Mouse (Mus musculus) spleen, adult 2 months (tissue): ENCODE data around the gene Uap1.

Source experiments
- CTCF ChIP-seq: fragments of 200-500 bp; IDR thresholded peaks from 2 replicates; pipeline ENCODE4 v1.5.1; 2011; ENCODE audit warnings: mild to moderate bottlenecking, inconsistent platforms; ENCODE audit not compliant: insufficient read depth, insufficient read length, insufficient replicate concordance; ENCODE audit errors: extremely low read depth
- POLR2A ChIP-seq: fragments of 200-500 bp; IDR thresholded peaks from 2 replicates; pipeline ENCODE4 v1.6.1; 2011; ENCODE audit warnings: low read depth, low read length, inconsistent platforms

- TF ChIP-seq POLR2A (no peak), CTCF (peak; percentile 52; the same call in 1 of the 2 replicates)
Measured at GRCm38 (mm10) chr1:170136351-170137009, 38.3 kb downstream of the Uap1 start.
